Mouse (Mus musculus): ENCODE results near the gene Cadm1.

The Cadm1 gene

DNA sequence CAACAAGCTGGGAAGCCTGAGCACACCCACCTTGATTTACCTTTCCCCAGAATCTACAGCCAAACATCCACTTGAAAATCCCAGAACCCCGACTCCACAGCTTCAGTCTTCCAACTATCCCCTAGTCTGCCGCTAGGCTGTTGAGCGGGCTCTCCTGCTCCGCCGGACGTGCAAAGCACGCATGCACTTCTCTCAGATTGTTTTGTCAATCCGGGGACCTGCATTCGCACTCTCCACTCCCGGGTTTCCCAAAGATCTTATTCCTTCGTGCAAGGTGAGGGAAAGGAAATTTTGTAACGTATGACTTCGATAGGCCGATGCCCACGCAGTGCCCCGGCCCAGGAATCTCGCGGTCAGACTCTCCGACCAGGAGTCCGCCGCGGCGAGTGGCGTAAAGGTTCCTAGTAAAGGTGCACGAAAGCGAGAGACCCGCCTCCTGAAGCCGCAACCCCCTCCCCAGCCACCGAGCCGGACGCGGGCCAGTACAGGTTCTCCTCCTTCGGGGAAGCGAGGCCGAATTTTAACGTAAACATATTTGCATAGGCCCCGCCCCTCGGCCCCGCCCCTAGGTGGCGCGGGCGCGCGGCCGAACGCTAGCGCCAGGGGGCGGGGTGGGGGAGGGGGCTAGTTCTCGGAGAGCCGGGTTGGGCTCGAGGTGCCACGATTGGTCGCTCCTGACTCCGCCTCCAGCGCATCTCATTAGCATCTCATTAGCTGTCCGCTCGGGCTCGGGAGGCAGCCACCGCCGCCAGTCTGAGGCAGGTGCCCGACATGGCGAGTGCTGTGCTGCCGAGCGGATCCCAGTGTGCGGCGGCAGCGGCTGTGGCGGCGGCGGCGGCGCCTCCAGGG is at the start of gene Cadm1:
Cadm1 (plus strand) TSS at position 572 of the 849 bp plus-strand sequence.
- DNase-seq (ENCODE audit: low spot score): peak; percentile 97

DNA sequence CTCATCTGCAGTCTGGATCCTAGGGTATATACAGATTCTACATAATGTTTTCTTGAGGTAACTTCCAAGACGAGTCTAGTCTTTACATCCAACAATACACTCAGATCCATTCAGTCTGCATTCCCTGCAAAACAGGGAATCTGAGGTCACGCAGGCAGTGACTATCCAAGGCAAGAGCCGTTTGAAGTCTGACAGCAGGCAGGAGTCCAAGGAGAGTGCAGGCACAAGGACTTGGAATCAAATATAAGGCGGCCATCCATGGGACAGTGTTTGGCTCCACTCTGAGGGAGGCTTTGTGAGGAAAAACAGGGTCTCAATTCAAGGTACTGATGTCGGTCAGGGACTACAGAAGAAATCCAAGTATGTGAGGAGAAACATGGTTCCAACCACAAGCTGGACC is 45.5 kb upstream of the Cadm1 start:
- DNase-seq (ENCODE audit: low spot score): peak; percentile 26

DNA sequence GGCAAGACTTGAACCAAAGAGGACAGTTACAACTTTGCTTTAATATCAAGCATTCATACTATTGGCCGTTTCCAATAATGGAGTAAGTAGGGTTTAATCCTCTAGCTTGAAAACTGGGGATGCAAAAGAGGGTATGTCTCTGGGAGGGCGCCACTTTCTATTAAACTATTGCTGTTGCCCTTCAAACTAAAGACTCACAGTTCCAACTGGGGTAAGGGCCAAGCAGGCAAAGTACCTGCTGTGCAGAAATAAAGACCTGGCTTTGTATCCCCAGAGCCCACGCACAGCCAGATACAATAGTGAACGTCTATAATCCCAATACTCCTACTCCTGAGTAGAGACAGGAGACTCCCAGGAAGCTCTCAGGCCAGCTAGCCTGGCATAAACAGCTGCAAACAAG is 44.8 kb upstream of the Cadm1 start:
- no peak for DNase-seq (ENCODE audit: low spot score)

DNA sequence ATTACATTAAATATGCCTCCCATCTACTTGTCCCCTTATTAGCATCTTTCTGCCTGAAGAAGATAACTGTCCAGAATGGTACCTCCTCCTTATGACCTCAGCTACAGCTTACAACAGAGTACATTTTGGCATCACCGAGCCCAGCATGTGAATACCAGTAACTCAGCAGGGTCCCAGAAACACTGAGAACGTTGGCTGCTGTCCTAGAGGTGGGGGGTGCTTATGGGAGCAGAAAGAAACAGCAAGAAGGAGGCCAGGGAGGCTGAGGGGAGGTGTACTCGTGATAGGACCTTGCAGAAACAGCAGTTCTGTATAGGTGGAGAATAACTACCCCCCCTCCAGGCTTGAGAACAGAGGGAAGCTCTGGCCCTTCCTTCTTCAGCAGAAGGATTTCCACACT is 30.2 kb upstream of the Cadm1 start:
- no peak for DNase-seq (ENCODE audit: low spot score)

DNA sequence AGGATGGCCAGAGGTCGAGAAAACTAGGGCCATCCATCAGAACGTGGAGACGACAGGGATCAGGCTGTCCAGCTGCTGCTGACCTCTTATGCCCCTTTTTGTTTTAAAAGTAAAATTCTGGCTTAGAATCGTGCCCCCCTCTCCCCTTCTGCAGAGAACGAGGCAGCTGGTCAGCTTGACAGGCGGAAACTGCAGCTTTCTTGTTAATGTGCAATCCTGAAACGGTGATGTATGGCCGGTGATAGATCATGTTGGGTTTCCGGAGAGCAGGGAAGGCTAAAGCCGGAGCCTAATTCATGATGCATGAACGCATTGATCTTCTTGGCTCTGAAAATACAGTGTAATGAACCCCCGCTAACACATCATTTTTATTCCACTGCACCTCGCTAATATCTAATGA is 24.0 kb upstream of the Cadm1 start:
- DNase-seq (ENCODE audit: low spot score): no peak

DNA sequence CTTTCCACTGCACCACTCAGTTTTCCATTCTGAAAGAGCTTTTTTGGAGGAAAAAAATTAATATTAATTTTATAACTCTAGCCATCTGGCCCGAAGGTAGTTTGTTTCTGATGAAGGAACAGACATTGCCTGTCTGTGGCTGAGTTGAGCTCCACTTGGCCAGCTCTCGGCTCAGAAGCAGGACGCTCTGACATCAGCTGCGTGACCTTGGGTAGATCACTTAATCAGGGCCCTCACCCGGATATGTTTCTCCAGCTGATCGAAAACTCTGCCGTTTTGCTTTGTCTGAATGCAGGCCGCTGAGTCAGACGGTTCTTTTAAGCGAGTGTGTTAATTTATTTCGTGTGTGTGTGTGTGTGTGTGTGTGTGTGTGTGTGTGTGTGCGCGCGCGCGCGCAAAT is 23.1 kb upstream of the Cadm1 start:
- DNase-seq (ENCODE audit: low spot score): no peak

DNA sequence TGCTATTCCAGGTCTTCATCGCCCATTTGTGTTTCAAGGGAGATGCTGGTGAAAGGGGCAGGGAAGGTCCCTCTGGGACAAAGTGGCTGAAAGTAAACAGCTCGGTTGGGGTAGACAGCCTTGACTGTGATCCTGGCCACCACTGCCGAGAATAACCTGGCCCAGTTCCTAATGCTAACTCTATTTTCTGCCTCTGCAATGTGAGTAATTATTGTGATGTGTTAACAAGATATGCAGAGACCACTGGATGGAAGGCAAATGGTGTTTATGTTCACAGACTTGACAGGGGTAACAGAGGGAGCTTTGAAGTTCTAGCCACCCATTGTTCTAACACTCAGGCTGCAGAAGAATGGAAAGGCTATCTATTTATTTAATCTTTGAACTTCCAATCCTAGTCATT is 21.9 kb upstream of the Cadm1 start:
- DNase-seq (ENCODE audit: low spot score): no peak

DNA sequence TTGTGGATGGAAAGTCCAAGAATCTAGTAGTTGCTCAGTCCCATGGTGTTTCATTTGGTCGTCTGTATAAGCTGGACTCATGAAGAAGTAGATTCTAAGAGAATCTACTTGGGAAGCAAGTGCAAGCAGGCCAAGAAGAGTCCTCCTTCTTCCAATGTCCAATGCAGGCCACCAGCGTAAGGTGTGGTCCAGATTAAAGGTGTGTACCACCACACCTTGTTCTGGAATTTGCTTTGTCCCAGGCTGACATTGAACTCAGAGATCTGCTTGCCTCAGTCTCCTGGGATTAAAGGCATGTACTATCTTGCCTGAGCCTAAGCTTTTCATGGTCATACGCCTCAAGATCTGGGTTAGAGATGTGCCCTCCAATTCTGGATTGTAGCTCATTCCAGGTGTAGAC is 17.5 kb upstream of the Cadm1 start:
- DNase-seq (ENCODE audit: low spot score): no peak

DNA sequence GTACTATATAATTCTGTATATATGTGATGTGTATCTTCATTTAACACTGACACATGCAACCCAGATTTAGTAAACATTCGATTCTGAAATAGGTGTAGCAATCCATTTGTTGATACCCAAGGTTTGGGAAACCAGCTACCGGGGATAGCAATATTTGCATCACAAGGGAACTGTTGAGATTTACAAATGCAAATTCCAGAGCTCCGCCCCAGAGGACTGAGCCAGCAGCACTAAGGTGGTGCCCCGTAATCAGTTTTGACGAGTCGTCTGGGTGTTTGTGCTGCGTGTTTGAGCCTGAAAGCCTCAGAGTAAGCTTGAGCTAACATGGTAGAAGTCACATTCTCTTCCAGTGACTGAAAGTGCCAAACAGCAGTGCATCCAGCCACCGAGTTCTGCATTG is 15.7 kb upstream of the Cadm1 start:
- no peak for DNase-seq (ENCODE audit: low spot score)

DNA sequence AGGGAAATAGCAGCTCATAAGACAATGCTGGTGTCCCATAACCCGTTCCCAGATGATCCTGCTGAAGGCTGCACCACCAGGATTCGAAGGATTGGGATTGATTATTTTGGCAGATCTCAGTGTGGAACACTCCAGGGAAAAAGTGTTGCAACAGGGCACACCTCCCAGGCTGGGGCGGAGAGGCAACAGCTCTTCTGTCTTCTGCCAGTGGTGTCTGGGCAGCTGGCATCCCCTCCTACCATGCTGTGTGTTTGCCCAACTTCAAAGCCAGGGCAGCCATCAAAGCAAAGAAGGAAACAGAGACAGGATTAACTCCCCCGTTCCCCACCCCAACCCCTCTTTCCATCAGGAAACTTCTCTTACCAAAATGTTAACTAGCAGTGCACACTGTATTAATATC is 13.7 kb upstream of the Cadm1 start:
- no peak for DNase-seq (ENCODE audit: low spot score)

DNA sequence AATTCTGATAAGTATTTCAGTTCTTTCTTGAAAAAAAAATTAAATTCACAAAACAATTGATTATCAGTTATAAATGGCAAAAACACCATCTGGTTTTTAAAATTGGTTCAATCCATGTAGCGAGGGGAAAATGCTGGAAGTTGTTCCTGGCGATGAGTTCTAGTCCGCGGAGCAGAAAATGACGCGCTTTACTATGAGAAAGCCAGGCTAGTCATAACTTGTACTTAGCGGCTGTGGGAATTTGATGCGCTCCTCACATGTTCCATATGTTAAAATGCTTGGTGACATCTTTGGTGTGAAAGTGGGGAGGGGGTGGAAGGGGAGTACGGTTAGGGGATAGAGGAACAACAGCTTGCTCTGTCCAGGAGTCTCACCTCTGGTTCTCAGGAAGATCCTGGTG is 2.7 kb upstream of the Cadm1 start:
- DNase-seq (ENCODE audit: low spot score): no peak

DNA sequence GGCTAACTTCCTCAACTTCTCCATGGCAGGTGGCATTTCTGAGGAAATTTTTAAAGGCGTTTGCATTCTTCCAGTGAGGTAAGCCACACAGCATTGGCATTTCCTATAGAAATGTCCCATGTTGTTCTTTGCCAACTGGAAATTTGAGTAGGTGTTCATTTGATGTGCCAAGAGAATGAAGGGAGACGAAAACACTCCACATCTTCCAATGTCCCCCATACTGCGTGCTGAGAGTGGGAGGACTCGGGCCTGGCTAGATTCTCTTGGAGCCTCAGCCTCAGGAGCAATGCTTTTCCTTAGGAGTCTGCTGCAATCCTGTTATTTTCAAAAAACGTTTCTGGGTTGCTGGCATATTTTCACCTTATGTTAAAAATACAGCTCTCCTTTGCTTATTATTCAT is 2.2 kb upstream of the Cadm1 start:
- no peak for DNase-seq (ENCODE audit: low spot score)

DNA sequence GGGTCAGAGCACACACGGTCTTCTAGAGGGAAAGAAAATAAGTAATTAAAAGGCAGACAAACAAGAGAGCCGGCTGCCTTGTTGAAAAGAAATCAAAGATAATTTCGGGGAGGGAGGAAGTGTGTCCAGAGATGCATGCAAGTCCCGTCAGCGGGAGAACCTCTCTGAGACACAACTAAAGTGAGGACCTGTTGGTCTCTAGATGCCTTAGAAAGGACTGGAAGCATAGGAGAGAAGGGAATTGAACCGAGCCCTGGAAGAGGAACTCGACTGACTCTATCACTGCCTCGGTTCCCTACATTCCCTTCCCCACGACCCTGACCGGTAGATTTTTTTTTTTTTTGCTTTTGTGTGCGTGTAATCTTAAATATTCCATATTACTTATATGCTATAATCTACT is 791 bp upstream of the Cadm1 start:
- no peak for DNase-seq (ENCODE audit: low spot score)

DNA sequence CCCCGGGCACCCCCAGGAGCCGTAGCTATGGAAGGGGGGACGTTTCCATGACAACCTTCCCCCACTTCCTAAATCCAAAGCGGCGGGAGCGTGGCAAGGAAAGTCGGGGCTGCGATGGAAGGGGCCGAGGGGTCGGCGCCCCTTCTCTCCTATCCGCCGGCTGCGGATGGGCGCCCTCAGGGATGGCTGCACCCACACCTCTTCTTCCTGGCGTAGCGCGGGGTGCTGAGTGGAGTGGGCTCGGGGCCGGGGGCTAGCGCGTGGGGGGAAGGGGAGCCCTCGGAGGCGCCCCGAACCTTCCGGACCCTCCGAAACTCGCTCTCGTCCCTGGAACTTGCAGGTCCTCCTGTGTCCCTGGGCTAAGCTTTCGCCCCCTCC is 560 bp downstream of the Cadm1 start:
- no peak for DNase-seq (ENCODE audit: low spot score)

DNA sequence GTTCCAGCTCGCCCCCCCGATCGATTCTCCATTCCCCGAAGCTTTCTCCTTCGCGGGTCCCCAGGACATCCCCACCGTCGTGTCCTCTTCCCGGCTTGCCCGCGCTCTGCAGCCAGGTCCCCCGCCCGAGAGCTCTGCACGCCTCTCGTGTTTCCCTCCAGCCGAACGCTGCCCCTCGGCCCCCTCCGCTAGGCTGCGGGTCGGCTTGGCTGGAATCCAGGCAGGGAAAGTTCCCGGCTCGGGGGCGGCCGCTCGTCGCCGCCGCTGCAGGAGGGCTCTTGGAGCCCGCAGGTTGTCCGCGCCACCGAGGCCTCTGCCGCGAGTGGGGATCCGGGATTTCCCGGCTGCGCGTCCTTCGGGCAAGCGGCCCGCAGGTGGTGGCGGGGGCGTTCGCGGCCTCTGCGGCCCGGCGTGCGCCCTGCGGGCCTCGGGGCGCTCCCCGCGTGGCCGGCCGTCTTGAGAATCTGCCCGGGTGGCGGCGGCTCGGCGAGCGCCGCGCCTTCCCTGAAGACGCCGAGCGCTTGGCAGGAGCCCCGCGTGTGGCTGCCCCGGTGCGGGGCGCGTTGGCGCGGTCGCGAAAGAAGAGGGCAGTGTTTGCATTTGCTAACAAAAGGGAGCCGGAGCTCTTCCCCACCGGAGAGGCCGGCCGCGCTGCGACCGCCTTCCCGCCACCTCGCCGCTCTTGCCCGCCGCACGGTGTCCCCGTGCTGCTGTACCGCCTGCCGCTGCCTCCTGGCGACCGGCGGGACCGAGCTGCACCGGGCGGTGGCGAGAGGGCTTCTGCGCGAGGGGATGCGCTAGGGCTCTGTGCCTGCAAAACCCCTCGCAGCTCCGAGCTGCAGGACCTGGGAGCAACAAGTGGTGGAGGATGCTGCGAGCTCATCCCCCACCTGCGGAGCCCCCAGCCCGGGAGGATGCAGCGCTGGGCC is 1.2 kb downstream of the Cadm1 start:
- DNase-seq (ENCODE audit: low spot score): peak; percentile 82

DNA sequence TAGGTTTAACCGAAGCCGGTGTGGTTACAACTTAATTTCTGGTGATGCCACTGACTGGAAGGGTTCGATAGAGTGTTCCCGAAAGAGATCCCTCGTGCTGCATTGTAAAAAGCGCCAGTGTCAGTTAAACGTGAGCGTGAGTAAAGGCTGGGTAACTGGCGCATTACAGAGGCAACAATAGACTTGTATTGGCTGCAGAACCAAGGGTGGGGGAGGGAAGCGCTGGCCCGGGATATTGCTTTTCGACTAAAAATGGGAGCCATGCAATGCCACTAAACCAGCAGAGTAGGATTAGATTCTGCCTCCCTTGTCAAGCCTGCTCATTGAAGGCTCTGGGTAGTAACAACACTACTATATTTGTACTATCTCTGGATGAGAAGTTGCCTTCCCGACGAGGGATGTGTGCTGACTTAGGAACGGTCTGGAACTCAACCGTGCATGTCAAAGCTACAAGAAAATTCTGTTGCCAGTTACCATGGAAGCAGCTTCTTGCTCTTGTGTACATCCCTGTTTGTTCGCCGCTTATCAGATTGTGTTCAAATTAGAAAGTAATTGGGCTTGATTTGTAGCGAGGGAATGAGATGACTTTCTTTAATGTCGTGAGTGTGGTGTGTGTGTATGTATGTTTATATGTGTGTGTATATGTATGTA is 2.4 kb downstream of the Cadm1 start:
- no peak for DNase-seq (ENCODE audit: low spot score)

DNA sequence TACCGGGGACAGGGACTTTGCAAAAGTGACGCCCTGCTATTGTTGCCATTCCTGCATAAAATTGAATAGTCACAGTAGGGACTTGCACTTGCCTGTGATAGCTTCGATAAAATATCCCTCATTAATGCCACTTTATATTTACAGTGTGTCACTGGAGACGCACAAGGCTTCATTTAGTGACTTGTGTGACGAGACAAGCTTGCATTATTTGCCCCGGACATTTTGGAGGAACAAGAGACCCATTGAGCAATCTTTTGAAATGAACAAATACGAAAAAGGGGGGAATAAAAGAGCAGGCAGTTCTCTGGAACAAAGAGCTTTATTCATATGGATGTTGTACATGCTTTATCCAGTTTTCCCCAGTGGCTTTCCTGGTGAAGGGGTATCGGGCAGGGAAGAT is 3.5 kb downstream of the Cadm1 start:
- no peak for DNase-seq (ENCODE audit: low spot score)

DNA sequence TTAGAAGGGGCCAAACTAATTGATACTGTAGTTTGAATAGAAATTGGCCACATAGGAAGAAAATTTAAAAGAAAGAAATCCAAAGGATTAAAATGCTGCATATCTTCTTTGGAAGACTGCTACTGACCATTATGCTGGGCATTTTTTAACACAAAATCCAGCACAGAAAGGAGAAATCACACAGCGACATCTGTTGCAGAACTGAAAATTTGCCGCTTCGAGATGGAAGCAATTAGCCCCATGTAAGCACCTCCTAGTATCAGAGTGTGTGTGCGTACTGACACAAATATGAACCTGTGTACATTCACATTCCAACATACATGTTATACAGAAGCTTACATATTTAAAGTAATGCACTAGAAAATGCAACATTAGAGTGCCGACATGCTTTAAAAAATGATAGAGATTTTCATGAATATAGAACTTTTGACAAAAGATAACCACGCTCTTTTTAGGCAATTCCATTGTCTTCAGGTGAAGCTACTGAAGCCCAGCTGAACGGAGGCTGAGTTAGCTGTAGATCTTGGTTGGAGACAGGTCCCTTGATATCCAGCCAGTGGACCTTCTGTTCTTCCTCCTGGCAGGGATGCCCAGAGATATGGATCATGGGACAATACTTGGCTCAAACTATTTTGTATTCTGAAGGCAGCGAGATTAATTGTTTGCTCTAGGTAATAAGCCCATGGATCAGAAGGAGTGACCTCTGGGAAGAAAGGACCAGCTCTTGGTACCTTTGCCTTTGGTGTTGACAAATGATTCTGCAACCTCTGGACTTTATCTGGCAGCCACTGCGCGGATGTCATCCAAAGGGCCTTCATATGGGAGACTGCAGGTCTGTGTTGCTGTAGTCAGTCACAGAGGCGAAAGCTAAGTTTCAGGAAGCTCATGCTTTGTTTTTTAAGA is 4.9 kb downstream of the Cadm1 start:
- no peak for DNase-seq (ENCODE audit: low spot score)

DNA sequence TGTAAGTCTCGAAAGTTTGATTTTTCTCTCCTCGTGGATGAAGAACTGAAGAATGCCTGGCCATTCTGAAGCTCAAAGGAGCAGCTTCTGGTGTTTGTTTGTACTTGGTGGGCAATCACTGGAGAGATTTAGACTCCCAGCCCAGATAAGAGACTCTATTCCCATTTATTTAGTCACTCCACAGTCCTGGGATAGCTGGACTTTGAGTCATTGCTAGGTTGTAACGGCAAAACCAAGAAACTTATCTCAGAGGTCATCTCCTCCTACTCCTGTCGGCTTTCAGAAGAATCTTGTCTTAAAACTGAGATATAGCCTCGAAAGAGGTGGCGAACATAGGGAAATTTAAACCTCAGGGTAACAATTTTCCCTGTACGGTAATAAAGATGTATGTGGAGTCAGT is 15.3 kb downstream of the Cadm1 start:
- no peak for DNase-seq (ENCODE audit: low spot score)

DNA sequence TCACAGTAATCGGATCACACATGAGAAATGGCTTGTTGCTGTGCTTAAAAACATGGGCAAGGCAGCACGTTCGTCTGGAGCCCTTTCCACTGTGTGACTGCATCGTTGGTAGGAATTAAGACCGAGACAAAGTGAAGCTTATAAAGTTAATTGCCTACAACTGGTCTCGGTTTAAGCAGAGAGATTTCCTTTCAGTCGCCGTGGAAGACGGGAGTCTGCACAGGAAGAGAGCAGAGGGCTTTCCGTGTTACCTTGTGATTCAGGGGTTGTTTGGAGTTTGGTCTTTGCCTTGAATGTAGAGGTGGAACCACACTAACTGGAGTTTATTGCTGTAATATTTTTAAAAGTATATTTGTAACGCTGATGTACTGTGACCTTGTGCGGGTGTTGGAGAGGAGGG is 15.7 kb downstream of the Cadm1 start:
- no peak for DNase-seq (ENCODE audit: low spot score)

DNA sequence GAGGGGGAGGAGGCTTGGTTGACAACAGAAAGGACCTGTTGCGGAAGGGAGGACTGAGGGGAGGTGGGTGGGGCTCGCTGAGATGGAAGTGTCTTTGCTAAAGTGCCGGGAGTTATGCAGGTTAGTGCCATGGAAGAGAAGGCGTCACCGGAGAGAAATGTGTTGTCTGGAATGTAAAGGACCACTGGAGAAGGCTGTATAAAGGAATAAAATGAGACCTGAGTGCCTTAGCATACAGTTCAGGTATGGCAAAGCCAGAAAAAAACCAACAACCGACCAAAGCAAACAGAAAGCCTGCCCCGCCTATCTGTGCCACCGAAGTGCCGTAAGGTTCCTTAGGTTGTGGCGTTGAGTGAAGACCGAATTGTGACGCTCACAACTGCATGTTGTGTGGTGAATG is 18.4 kb downstream of the Cadm1 start:
- no peak for DNase-seq (ENCODE audit: low spot score)

DNA sequence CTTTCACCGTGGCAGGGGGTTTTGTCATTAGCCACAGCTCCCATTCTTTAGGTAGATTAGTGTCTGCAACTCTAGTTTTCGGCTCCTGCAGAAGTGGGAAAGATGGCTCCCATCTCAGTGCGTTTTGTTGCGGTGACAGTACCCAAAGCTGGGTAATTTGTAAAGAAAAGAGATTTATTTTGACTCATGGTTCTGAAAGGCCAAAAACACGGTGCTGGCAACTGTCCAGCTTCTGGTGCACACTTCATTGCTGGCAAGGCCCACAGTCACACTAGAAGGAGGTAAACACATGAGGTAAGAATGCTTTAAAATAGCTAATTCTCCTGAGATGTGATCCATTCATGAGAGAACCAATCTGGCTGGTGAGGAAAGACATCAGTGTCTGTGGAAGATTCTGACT is 18.9 kb downstream of the Cadm1 start:
- no peak for DNase-seq (ENCODE audit: low spot score)

All from testis, postnatal 10 days (tissue).